Mouse (Mus musculus): ENCODE measurements around the gene Gm21746.
"Not testable (repeated sequence)": the region's sequence is repeated elsewhere in the genome, so short reads cannot be mapped to it uniquely, and the experiment has no call there.

Gm21746 gene

DNA sequence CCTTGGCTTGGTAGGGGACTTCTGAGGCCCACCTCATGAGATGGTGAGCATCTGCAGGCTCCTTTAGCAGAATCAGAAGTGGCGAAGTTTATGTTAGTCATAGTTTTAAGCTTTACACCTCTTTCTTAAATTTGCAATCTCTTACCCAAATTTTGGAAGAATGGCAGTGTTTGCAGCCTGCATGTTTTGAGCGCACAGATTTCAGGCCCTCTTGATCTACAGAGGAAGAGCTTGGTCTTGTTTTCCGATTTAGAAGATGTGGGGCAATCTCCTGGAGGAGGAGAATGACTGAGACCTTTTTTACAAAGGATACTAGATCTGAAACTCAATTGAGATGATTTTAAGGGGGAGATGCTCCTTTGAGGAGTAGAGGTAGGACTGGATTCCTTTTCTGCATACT, at the start of gene Gm21746:
TSS of gene Gm21746 (minus strand) at position 101 of the 400 bp plus-strand sequence.
- not testable (repeated sequence) for DNase-seq (ENCODE audit: low spot score)

GRCm38 (mm10) chrY:6266798-6267197, 29.0 kb upstream of the Gm21746 start, which contains the start of gene Gm20873:
Gm20873 (plus strand) TSS chrY:6267098.
- DNase-seq (ENCODE audit: low spot score): not testable (repeated sequence)

All from MN1 (cell line).